ENCODE assay signal across 9 mouse cellular contexts in the genomic region with DNA sequence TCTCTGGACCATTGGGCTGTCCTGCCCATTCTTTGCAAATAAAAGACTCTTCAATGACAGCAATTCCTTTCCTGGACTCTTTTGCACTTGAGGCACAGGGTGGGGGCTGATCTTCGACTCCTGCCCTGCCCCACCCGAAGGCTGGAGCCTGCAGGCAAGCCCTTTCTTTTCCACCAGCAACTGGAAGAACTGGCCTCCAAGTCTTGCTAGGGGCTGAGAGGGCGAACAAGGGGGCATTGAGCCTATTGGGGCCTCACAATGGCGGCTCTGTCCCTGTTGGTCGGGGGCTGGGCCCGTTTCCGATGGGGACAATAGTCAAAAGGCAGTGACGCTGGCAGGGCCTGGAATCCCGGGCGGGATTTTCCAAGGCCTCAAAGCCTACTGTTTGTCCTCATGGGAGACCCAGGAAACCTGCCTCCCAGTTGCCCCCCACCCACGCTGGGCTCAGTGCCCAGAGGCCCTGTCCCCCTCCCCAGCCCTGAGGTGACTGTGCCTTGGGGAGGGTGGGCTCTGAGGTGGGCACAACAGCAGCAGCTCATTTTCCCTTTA. TPM values are rescaled to one million over a fixed set of nuclear protein-coding genes. Genes with fewer than 3 reads are reported as not detected.
A peak's percentile ranks its signal among the peaks of the same experiment; 100 is the strongest.
DNase-seq lines count a peak whose midpoint lies in the region; ATAC-seq and TF ChIP-seq lines count a peak whose summit lies in the region.
"Had no signal": no experiment of that assay in that cellular context is flagged by ENCODE, and none has a peak within 500 bp of the region (broad histone marks: within the 10 kb centered on the region; RNA-seq: fewer than 3 reads in every experiment).

No protein-coding gene starts in this region.

- DNase-seq in cerebellum, adult 9-10 months, result peak; percentile 31
- DNase-seq in forebrain, embryonic 14.5 days (ENCODE audit: low spot score), result peak; percentile 36
- no peak for DNase-seq in gastrocnemius, adult 8-10 months (ENCODE audit: low spot score in 2 of 2)
- DNase-seq in ovary, postnatal 36 days (ENCODE audit: low spot score), result no peak
- DNase-seq in kidney, postnatal 10 days, result no peak
- DNase-seq: liver, embryonic 13.5 days had no signal

- TF ChIP-seq POLR2A in ES-Bruce4 (IDR thresholded peaks at IDR 0.05; ENCODE audit: insufficient read depth, low read length), result no peak

- TF ChIP-seq EP300 in ES-Bruce4 (IDR thresholded peaks at IDR 0.05; ENCODE audit: insufficient read depth, low read depth, low read length), result peak; percentile 95

- H3K27ac ChIP-seq in ES-Bruce4 (ENCODE audit: insufficient read depth, low read length), result peak overlapping the region; percentile 91
- H3K27ac ChIP-seq in forebrain, embryonic 14.5 days (ENCODE audit: low read depth, low read length), result no peak overlapping the region
- peak overlapping the region; percentile 81 for H3K27ac ChIP-seq in limb, embryonic 12.5 days
- H3K27ac ChIP-seq: liver, embryonic 13.5 days had no signal

- peaks cover 20% of the 10 kb centered on the region for H3K4me1 ChIP-seq in ES-Bruce4 (ENCODE audit: control insufficient read depth, insufficient read depth, low read length)
- no peaks in the 10 kb centered on the region for H3K4me1 ChIP-seq in forebrain, embryonic 14.5 days (ENCODE audit: control insufficient read depth, insufficient read depth, low read length)
- H3K4me1 ChIP-seq in limb, embryonic 12.5 days (replicated peaks), result peaks cover 10% of the 10 kb centered on the region
- H3K4me1 ChIP-seq: liver, embryonic 13.5 days had no signal

- H3K36me3 ChIP-seq in ES-Bruce4 (ENCODE audit: control insufficient read depth, insufficient read depth, low read length, poor library complexity, severe bottlenecking), result peaks cover 16% of the 10 kb centered on the region
- H3K36me3 ChIP-seq in forebrain, embryonic 14.5 days (ENCODE audit: control insufficient read depth, insufficient read depth, low read length), result peaks cover 13% of the 10 kb centered on the region
- peaks cover 21% of the 10 kb centered on the region for H3K36me3 ChIP-seq in limb, embryonic 12.5 days
- H3K36me3 ChIP-seq: liver, embryonic 13.5 days had no signal

- WGBS in forebrain, embryonic 14.5 days, result 4% methylated on average over 11 of the region's 11 CpGs
- WGBS in limb, embryonic 12.5 days, result 67% methylated on average over 11 of the region's 11 CpGs

- H3K4me2 ChIP-seq in forebrain, embryonic 14.5 days (ENCODE audit: low read length), result no peak overlapping the region
- H3K4me2 ChIP-seq in limb, embryonic 12.5 days, result no peak overlapping the region
- H3K4me2 ChIP-seq: liver, embryonic 13.5 days had no signal

- no peak overlapping the region for H3K4me3 ChIP-seq in ES-Bruce4 (ENCODE audit: low read depth, low read length)
- no peak overlapping the region for H3K4me3 ChIP-seq in forebrain, embryonic 14.5 days (ENCODE audit: low read depth, low read length)
- no peak overlapping the region for H3K4me3 ChIP-seq in limb, embryonic 12.5 days (replicated peaks)
- H3K4me3 ChIP-seq: liver, embryonic 13.5 days had no signal

- TF ChIP-seq CTCF in ES-Bruce4 (IDR thresholded peaks at IDR 0.05; ENCODE audit: low read depth, low read length), result no peak

- peak overlapping the region; percentile 7; the same call in 1 of the 2 replicates for H3K9ac ChIP-seq in ES-Bruce4 (ENCODE audit: low read depth, poor library complexity, severe bottlenecking)
- H3K9ac ChIP-seq in forebrain, embryonic 14.5 days (ENCODE audit: low read length), result no peak overlapping the region
- no peak overlapping the region for H3K9ac ChIP-seq in limb, embryonic 12.5 days (replicated peaks)
- H3K9ac ChIP-seq: liver, embryonic 13.5 days had no signal

- H3K9me3 ChIP-seq in ES-Bruce4 (replicated peaks; ENCODE audit: control insufficient read depth, insufficient read depth, low read length, poor library complexity, severe bottlenecking), result no peaks in the 10 kb centered on the region
- no peaks in the 10 kb centered on the region for H3K9me3 ChIP-seq in forebrain, embryonic 14.5 days (replicated peaks; ENCODE audit: control insufficient read depth, low read length)
- no peaks in the 10 kb centered on the region for H3K9me3 ChIP-seq in limb, embryonic 12.5 days
- H3K9me3 ChIP-seq: liver, embryonic 13.5 days had no signal

- no peak for ATAC-seq in cerebellum, adult (ENCODE audit: insufficient number of reproducible peaks, low FRiP score, low TSS enrichment)
- ATAC-seq in forebrain, embryonic 14.5 days, result 0 out of 2 replicates have a peak, but pooled peaks have one; percentile 48
- 0 out of 2 replicates have a peak, but pooled peaks have one; percentile 18 for ATAC-seq in limb, embryonic 12.5 days (ENCODE audit: insufficient number of reproducible peaks, insufficient read depth, low FRiP score, low TSS enrichment, low read depth)

- H3K27me3 ChIP-seq in ES-Bruce4 (ENCODE audit: control insufficient read depth, insufficient read depth, low read length, poor library complexity, severe bottlenecking), result no peaks in the 10 kb centered on the region
- no peaks in the 10 kb centered on the region for H3K27me3 ChIP-seq in forebrain, embryonic 14.5 days (replicated peaks; ENCODE audit: control insufficient read depth, insufficient read depth, low read length)
- no peaks in the 10 kb centered on the region for H3K27me3 ChIP-seq in limb, embryonic 12.5 days
- H3K27me3 ChIP-seq: liver, embryonic 13.5 days had no signal

RNA-seq across cellular contexts. Expression of gene Atg101, which starts 6.6 kb away (rescaled TPM):
- 37.6 and 39.1 TPM in 2 replicates for polyA plus RNA-seq in ES-Bruce4 (2011; ENCODE audit: insufficient read depth, insufficient read length, low read depth, missing spikeins)
- 82.3 and 83.1 TPM in 2 replicates for polyA plus RNA-seq in forebrain, embryonic 14.5 days (2014; fragmentation: Nextera tagmentation; extraction: Ambion mirVana)
- 66.9 and 67.4 TPM in 2 replicates for polyA plus RNA-seq in limb, embryonic 12.5 days (2016; fragmentation: Nextera tagmentation; extraction: Ambion mirVana)
- 10 to 100 TPM; 28.6 to 35.4 (median 31.8) TPM for total RNA-seq in gastrocnemius, adult 8-10 months (2022)

RNA-seq across cellular contexts. Expression of gene 6030408B16Rik, which starts 15.6 kb away (rescaled TPM):
- not detected in 2 replicates for polyA plus RNA-seq in ES-Bruce4 (2011; ENCODE audit: insufficient read depth, insufficient read length, low read depth, missing spikeins)
- polyA plus RNA-seq in forebrain, embryonic 14.5 days (2014; fragmentation: Nextera tagmentation; extraction: Ambion mirVana), result 0.25 TPM in 2 replicates
- polyA plus RNA-seq in limb, embryonic 12.5 days (2016; fragmentation: Nextera tagmentation; extraction: Ambion mirVana), result 4.5 and 4.7 TPM in 2 replicates
- not detected for total RNA-seq in gastrocnemius, adult 8-10 months (2022)

RNA-seq across cellular contexts. Expression of gene Nr4a1, which starts 23.4 kb away (rescaled TPM):
- polyA plus RNA-seq in ES-Bruce4 (2011; ENCODE audit: insufficient read depth, insufficient read length, low read depth, missing spikeins), result 29.4 and 31.9 TPM in 2 replicates
- polyA plus RNA-seq in forebrain, embryonic 14.5 days (2014; fragmentation: Nextera tagmentation; extraction: Ambion mirVana), result 2.1 and 2.9 TPM in 2 replicates
- 5.5 and 7.0 TPM in 2 replicates for polyA plus RNA-seq in limb, embryonic 12.5 days (2016; fragmentation: Nextera tagmentation; extraction: Ambion mirVana)
- 100 to 1,000 TPM; 114 to 232 (median 117) TPM for total RNA-seq in gastrocnemius, adult 8-10 months (2022)

RNA-seq across cellular contexts. Expression of gene Grasp, which starts 53.4 kb away (rescaled TPM):
- polyA plus RNA-seq in ES-Bruce4 (2011; ENCODE audit: insufficient read depth, insufficient read length, low read depth, missing spikeins), result 8.6 and 9.6 TPM in 2 replicates
- polyA plus RNA-seq in forebrain, embryonic 14.5 days (2014; fragmentation: Nextera tagmentation; extraction: Ambion mirVana), result 0.93 and 1.0 TPM in 2 replicates
- polyA plus RNA-seq in limb, embryonic 12.5 days (2016; fragmentation: Nextera tagmentation; extraction: Ambion mirVana), result 7.9 and 10.5 TPM in 2 replicates
- 1 to 10 TPM; 3.0 to 5.4 (median 4.4) TPM for total RNA-seq in gastrocnemius, adult 8-10 months (2022)

Comparison
In these comparisons a context has a peak if more than half of its experiments do, and no peak if none do; other contexts are left out.
1. DNase-seq: peak in cerebellum, adult 9-10 months (single experiment) and forebrain, embryonic 14.5 days (single experiment); none in gastrocnemius, adult 8-10 months (0 of 2), ovary, postnatal 36 days (single experiment) and kidney, postnatal 10 days (single experiment).